Mouse (Mus musculus) liver, adult 2 months (tissue): Measurements from ENCODE around the gene Serpinb6b.

Experiments
- CTCF ChIP-seq: fragments of 200-500 bp; IDR thresholded peaks from 2 replicates; pipeline ENCODE4 v1.5.1; 2011; ENCODE audit warnings: low read depth, low read length, control low read depth
- POLR2A ChIP-seq: fragments of 200-500 bp; IDR thresholded peaks from 2 replicates; pipeline ENCODE4 v1.6.1; 2011; ENCODE audit warnings: low read length, control low read depth; ENCODE audit not compliant: insufficient read depth; ENCODE audit errors: extremely low read depth

DNA sequence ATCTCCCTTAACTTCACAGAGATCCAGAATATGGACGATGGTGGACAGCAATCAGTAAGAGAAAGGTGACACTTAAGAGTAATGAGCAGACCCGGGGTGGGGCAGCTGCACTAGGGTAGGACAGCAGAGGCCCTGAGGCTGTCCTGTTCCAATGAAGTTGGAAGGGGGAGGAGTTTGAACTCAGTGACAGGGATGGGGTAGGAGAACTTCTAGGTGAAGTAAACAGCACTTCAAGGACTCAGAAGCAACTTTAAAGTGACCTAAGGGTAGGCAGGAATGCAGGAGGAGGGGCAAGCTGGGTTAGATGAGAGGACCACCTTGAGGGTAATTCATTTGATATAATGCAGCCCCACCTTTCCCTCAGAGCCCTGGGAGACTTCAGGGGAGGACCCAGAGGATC lies 63.1 kb downstream of the Serpinb6b start:
- no peak for TF ChIP-seq CTCF
- no peak for TF ChIP-seq POLR2A
